Mouse (Mus musculus): ENCODE results near the gene Gm28897. TPM values are rescaled to one million over a fixed set of nuclear protein-coding genes. Genes with fewer than 3 reads are reported as not detected.

The Gm28897 gene
- polyA plus RNA-seq (2012; rRNA removed), result not detected in 2 replicates

GRCm38 (mm10) chrY:80926695-80927094, at the start of gene Gm28897:
TSS of gene Gm28897 (plus strand) at chrY:80926995.

